In genomic region chr7:82921722-82922121, GRCm38 (mm10) we compare ENCODE assay signal across 28 mouse cellular contexts. TPM values are rescaled to one million over a fixed set of nuclear protein-coding genes. Genes with fewer than 3 reads are reported as not detected.
A peak's percentile ranks its signal among the peaks of the same experiment; 100 is the strongest.
DNase-seq lines count a peak whose midpoint lies in the region; ATAC-seq and TF ChIP-seq lines count a peak whose summit lies in the region.
"Had no signal": no experiment of that assay in that cellular context is flagged by ENCODE, and none has a peak within 500 bp of the region (broad histone marks: within the 10 kb centered on the region; RNA-seq: fewer than 3 reads in every experiment).

No protein-coding gene starts in this region.

- ATAC-seq in heart, embryonic 11.5 days (replicated peaks; ENCODE audit: insufficient number of reproducible peaks, low FRiP score, low TSS enrichment): no peak
- no peak for ATAC-seq in lung, postnatal 0 days
- ATAC-seq: activated CD4-positive, CD25-positive, alpha-beta regulatory T cell, adult 4 months; forebrain, embryonic 15.5 days; hindbrain, postnatal 0 days; intestine, postnatal 0 days; midbrain, embryonic 16.5 days had no signal

- WGBS in heart, embryonic 11.5 days (ENCODE audit: insufficient replicate concordance): 60% methylated on average over 5 of the region's 5 CpGs
- WGBS in lung, postnatal 0 days: 56% methylated on average over 5 of the region's 5 CpGs

- H3K4me3 ChIP-seq in heart, embryonic 11.5 days (ENCODE audit: low read depth, low read length): no peak overlapping the region
- H3K4me3 ChIP-seq in layer of hippocampus, adult 2 months: no peak overlapping the region
- H3K4me3 ChIP-seq in lung, postnatal 0 days (ENCODE audit: low read depth, low read length): no peak overlapping the region
- H3K4me3 ChIP-seq: forebrain, embryonic 15.5 days; heart, embryonic 13.5 days; left cerebral cortex, adult 2 months; liver, embryonic 15.5 days; lung, embryonic 15.5 days; midbrain, embryonic 10.5 days; neural tube, embryonic 15.5 days; stomach, embryonic 15.5 days had no signal

- peak; percentile 56 for DNase-seq in heart, adult 11 months
- no peak for DNase-seq in layer of hippocampus, adult 2 months (ENCODE audit: low spot score in 2 of 2)
- no peak for DNase-seq in layer of hippocampus, adult 11-12 months (ENCODE audit: low spot score)
- DNase-seq in kidney, postnatal 14 days: peak; percentile 38
- no peak for DNase-seq in urinary bladder, adult 2 months (ENCODE audit: low spot score)
- no peak for DNase-seq in lung, postnatal 0 days (ENCODE audit: low spot score)
- DNase-seq: adrenal gland, adult 8-10 months; cerebellum, adult 11-12 months; cerebellum, postnatal 10 days; embryo, embryonic 11 days; heart, postnatal 14 days; liver; lung, postnatal 4 days; right cerebral cortex, adult 18-20 months; thymus, postnatal 4 days had no signal

- H3K9ac ChIP-seq in heart, embryonic 11.5 days (ENCODE audit: low read depth, low read length): no peak overlapping the region
- H3K9ac ChIP-seq in lung, postnatal 0 days (replicated peaks; ENCODE audit: low read depth): no peak overlapping the region
- H3K9ac ChIP-seq: forebrain, embryonic 15.5 days; heart, embryonic 13.5 days; liver, embryonic 15.5 days; lung, embryonic 15.5 days; neural tube, embryonic 15.5 days; stomach, embryonic 15.5 days had no signal

- no peak overlapping the region for H3K27ac ChIP-seq in heart, embryonic 11.5 days (ENCODE audit: low read depth, low read length)
- 0 out of 2 replicates have a peak overlapping the region, but pooled peaks have one; percentile 24 for H3K27ac ChIP-seq in layer of hippocampus, adult 2 months
- no peak overlapping the region for H3K27ac ChIP-seq in lung, postnatal 0 days (ENCODE audit: low read length)
- H3K27ac ChIP-seq: forebrain, embryonic 15.5 days; heart, embryonic 13.5 days; hindbrain, postnatal 0 days; liver, embryonic 15.5 days; lung, embryonic 15.5 days; midbrain, embryonic 10.5 days; neural tube, embryonic 15.5 days; stomach, embryonic 15.5 days had no signal

- no peaks in the 10 kb centered on the region for H3K27me3 ChIP-seq in heart, embryonic 11.5 days (ENCODE audit: control insufficient read depth, insufficient read depth, low read length)
- H3K27me3 ChIP-seq in lung, postnatal 0 days (replicated peaks; ENCODE audit: insufficient read depth, low read length): no peaks in the 10 kb centered on the region
- H3K27me3 ChIP-seq: forebrain, embryonic 15.5 days; heart, embryonic 13.5 days; liver, embryonic 15.5 days; lung, embryonic 15.5 days; neural tube, embryonic 15.5 days; stomach, embryonic 15.5 days had no signal

- no peak overlapping the region for H3K4me2 ChIP-seq in heart, embryonic 11.5 days
- H3K4me2 ChIP-seq in lung, postnatal 0 days (replicated peaks; ENCODE audit: low read depth, low read length): no peak overlapping the region
- H3K4me2 ChIP-seq: forebrain, embryonic 15.5 days; heart, embryonic 13.5 days; liver, embryonic 15.5 days; lung, embryonic 15.5 days; neural tube, embryonic 15.5 days; stomach, embryonic 15.5 days had no signal

- no peaks in the 10 kb centered on the region for H3K9me3 ChIP-seq in heart, embryonic 11.5 days (replicated peaks; ENCODE audit: control insufficient read depth, low read length)
- H3K9me3 ChIP-seq in lung, postnatal 0 days (ENCODE audit: low read length): no peaks in the 10 kb centered on the region
- H3K9me3 ChIP-seq: forebrain, embryonic 15.5 days; heart, embryonic 13.5 days; liver, embryonic 15.5 days; lung, embryonic 15.5 days; neural tube, embryonic 15.5 days; stomach, embryonic 15.5 days had no signal

- no peaks in the 10 kb centered on the region for H3K4me1 ChIP-seq in heart, embryonic 11.5 days (ENCODE audit: control insufficient read depth, insufficient read depth, low read length)
- no peaks in the 10 kb centered on the region for H3K4me1 ChIP-seq in lung, postnatal 0 days (ENCODE audit: insufficient read depth, low read depth, low read length)
- H3K4me1 ChIP-seq: forebrain, embryonic 15.5 days; liver, embryonic 15.5 days; midbrain, embryonic 10.5 days; stomach, embryonic 15.5 days had no signal

- no peaks in the 10 kb centered on the region for H3K36me3 ChIP-seq in heart, embryonic 11.5 days (ENCODE audit: control insufficient read depth, insufficient read depth, low read length)
- H3K36me3 ChIP-seq in lung, postnatal 0 days (ENCODE audit: insufficient read depth, low read length): no peaks in the 10 kb centered on the region
- H3K36me3 ChIP-seq: forebrain, embryonic 15.5 days; heart, embryonic 13.5 days; liver, embryonic 15.5 days; lung, embryonic 15.5 days; midbrain, embryonic 10.5 days; neural tube, embryonic 15.5 days; stomach, embryonic 15.5 days had no signal

- no peak for TF ChIP-seq EP300 in lung, postnatal 0 days (IDR thresholded peaks at IDR 0.05)

- no peak for TF ChIP-seq CTCF in layer of hippocampus, adult 2 months (conservative IDR thresholded peaks at IDR 0.05)
- no peak for TF ChIP-seq CTCF in lung, postnatal 0 days (IDR thresholded peaks at IDR 0.05)

RNA-seq across cellular contexts. Expression of gene Mex3b, which starts 54.6 kb away (rescaled TPM):
- polyA plus RNA-seq in heart, embryonic 11.5 days (2014; fragmentation: Nextera tagmentation; extraction: Ambion mirVana): 10.8 and 12.2 TPM in 2 replicates
- 10 to 100 TPM; 22.6 to 25.0 TPM for total RNA-seq in layer of hippocampus, adult 2 months (2021)
- polyA plus RNA-seq in urinary bladder, adult 2 months (2012; rRNA removed): 1.8 and 1.9 TPM in 2 replicates
- 6.5 and 7.7 TPM in 2 replicates for polyA plus RNA-seq in lung, postnatal 0 days (2015; fragmentation: Nextera tagmentation; extraction: Ambion mirVana)

Comparison
In these comparisons a context has a peak if more than half of its experiments do, and no peak if none do; other contexts are left out.
1. DNase-seq: peak in heart, adult 11 months (single experiment) and kidney, postnatal 14 days (single experiment); none in layer of hippocampus, adult 2 months (0 of 2), layer of hippocampus, adult 11-12 months (single experiment), urinary bladder, adult 2 months (single experiment) and lung, postnatal 0 days (single experiment).